Mouse (Mus musculus) neural tube, embryonic 14.5 days (tissue): ENCODE data around the gene Nedd8. TPM values are rescaled to one million over a fixed set of nuclear protein-coding genes. Genes with fewer than 3 reads are reported as not detected.

ENCODE experiments used
- ATAC-seq: fragments of 200-750 bp; cut with Nextera tagmentation; 2 replicates; pipeline ENCODE4 v1.8.0; 2017; ENCODE audit warnings: low read depth, mild to moderate bottlenecking, moderate TSS enrichment, moderate library complexity
- H3K27ac ChIP-seq: fragments of 300-500 bp; sonication (generic); 2 replicates; pipeline ENCODE4 v1.5.1; 2014; ENCODE audit warnings: low read depth, mild to moderate bottlenecking, control low read depth, low read length, moderate library complexity, mixed read lengths
- H3K27me3 ChIP-seq: fragments of 300-500 bp; sonication (generic); 2 replicates; pipeline ENCODE4 v1.6.1; 2014; ENCODE audit warnings: low read length; ENCODE audit not compliant: control insufficient read depth, insufficient read depth
- H3K36me3 ChIP-seq: fragments of 300-500 bp; sonication (generic); 2 replicates; pipeline ENCODE4 v1.6.1; 2014; ENCODE audit warnings: low read length, mixed read lengths; ENCODE audit not compliant: control insufficient read depth, insufficient read depth
- H3K4me1 ChIP-seq: fragments of 300-500 bp; sonication (generic); 2 replicates; pipeline ENCODE4 v1.6.1; 2014; ENCODE audit warnings: low read length; ENCODE audit not compliant: control insufficient read depth, insufficient read depth
- H3K4me2 ChIP-seq: fragments of 300-500 bp; sonication (generic); 2 replicates; pipeline ENCODE4 v1.6.1; 2014; ENCODE audit warnings: mild to moderate bottlenecking, low read depth, low read length, control low read depth
- H3K4me3 ChIP-seq: fragments of 300-500 bp; sonication (generic); 2 replicates; pipeline ENCODE4 v1.5.1; 2014; ENCODE audit warnings: low read depth, low read length, control low read depth, mixed read lengths
- H3K9ac ChIP-seq: fragments of 300-500 bp; sonication (generic); replicated peaks from 2 replicates; pipeline ENCODE4 v1.6.1; 2014; ENCODE audit warnings: low read depth, mild to moderate bottlenecking, control low read depth, low read length, mixed read lengths
- H3K9me3 ChIP-seq: fragments of 300-500 bp; sonication (generic); 2 replicates; pipeline ENCODE4 v1.6.1; 2016; ENCODE audit warnings: low read length; ENCODE audit not compliant: control insufficient read depth
- WGBS: fragments of 180-500 bp; shearing (Covaris S2); extraction: QIAGEN DNeasy Blood & Tissue Kit; methylation state at CpG from one replicate; pipeline ENCODE4 v1.1.7; 2014; 5-methylcytosine and 5-hydroxymethylcytosine counted together
- polyA plus RNA-seq: library from polyadenylated mRNA; unstranded; fragments of >200 nt; fragmentation: Nextera tagmentation; extraction: Ambion mirVana; gene quantifications from 2 replicates; pipeline ENCODE4 v1.2.1, GENCODE M21; 2014

Gene Nedd8
- polyA plus RNA-seq, 1 experiment from 2014 or later, result 603 TPM

DNA sequence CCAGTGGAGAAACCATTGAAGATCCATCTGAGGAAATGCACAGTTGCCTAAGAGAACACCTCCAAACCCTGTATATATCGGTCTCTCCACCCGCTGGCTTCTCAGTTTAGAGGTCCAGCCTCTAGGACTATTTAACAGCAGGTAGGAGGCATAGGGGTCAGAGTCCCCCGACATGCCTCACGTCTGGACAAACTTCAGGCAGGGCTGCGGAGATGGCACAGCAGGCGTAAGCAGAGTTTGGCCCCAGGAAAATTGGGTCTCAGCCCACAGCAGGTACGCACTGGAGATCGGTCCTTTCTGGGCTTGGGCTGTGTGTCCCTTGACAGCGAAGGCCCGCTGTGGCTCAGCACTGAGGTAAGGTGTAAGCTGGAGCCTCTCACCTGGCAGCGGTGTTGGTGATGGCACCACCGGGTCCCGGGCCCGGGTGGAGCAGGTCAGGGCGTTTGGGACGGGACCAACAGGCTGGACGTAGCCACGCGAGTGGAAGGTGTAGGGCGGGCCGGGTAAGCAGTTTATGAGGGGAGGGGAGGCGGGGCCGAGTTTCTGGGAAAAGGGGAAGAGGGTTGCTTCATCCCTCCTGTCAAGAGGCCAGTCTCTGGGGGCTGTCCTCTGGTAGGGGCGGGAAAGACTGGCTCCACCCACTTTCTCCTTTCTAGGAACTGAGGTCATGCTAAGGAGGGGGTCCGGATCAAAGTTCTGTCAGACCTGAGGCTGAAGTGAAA lies 41.2 kb upstream of the Nedd8 start:
- no peak overlapping the region for H3K4me2 ChIP-seq
- ATAC-seq, result no peak
- H3K4me1 ChIP-seq, result no peaks in the 10 kb centered on the region
- no peaks in the 10 kb centered on the region for H3K9me3 ChIP-seq
- H3K9ac ChIP-seq, result no peak overlapping the region
- H3K4me3 ChIP-seq, result no peak overlapping the region
- no peak overlapping the region for H3K27ac ChIP-seq
- peaks cover 14% of the 10 kb centered on the region; the same call in 1 of the 2 replicates for H3K36me3 ChIP-seq
- 11% methylated on average over 25 of the region's 25 CpGs for WGBS
- 0 out of 2 replicates have a peak, but pooled peaks cover 4% of the 10 kb centered on the region for H3K27me3 ChIP-seq

DNA sequence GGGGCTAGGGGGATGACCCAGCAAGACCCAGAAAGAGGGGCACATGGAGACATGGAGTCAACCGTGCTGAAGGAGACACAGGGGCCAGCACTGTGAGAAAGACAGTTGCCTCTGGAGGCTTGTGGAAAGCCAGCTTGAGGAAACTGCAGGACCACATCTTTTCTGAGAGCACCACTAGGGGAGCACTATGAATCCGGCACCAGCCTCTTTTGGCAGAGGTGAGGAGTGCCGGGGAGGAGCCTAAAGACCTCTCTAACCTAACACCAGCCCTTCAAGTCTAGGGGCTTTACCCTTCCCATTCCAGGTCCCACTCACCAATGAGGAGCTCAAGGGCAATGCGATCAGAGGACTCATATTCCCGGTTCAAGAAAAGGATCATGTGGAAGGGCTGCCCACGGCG lies 39.9 kb upstream of the Nedd8 start:
- no peak overlapping the region for H3K4me2 ChIP-seq
- H3K4me1 ChIP-seq, result no peaks in the 10 kb centered on the region
- no peak overlapping the region for H3K27ac ChIP-seq
- H3K9ac ChIP-seq, result no peak overlapping the region
- H3K9me3 ChIP-seq, result no peaks in the 10 kb centered on the region
- peaks cover 3% of the 10 kb centered on the region; the same call in 1 of the 2 replicates for H3K36me3 ChIP-seq
- H3K27me3 ChIP-seq, result 0 out of 2 replicates have a peak, but pooled peaks cover 4% of the 10 kb centered on the region
- no peak overlapping the region for H3K4me3 ChIP-seq
- 85% methylated on average over 7 of the region's 7 CpGs for WGBS
- no peak for ATAC-seq

DNA sequence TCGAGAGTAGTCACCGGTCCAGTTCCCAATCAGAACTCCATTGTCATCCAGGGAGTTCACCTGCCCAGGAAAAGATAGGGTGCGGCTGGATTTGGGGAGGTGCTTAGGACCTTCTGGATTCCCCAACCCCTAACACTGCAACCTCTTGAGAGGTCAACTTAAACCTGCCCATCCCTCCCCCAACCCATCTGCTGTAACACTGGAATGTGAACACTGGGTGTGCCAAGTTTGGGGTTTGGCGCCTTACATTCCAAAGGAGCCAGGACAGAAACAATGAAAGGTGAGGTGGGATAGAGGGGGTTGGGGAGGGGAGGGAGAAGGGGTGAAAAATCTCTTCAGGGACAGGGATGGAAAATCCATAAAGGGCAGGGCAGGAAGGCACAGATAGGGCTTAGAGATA lies 37.6 kb upstream of the Nedd8 start:
- no peak overlapping the region for H3K27ac ChIP-seq
- 0 out of 2 replicates have a peak, but pooled peaks cover 4% of the 10 kb centered on the region for H3K27me3 ChIP-seq
- no peaks in the 10 kb centered on the region for H3K36me3 ChIP-seq
- H3K4me1 ChIP-seq, result no peaks in the 10 kb centered on the region
- WGBS, result 92% methylated on average over 4 of the region's 4 CpGs
- no peak overlapping the region for H3K9ac ChIP-seq
- no peak overlapping the region for H3K4me2 ChIP-seq
- no peak for ATAC-seq
- no peak overlapping the region for H3K4me3 ChIP-seq
- no peaks in the 10 kb centered on the region for H3K9me3 ChIP-seq

DNA sequence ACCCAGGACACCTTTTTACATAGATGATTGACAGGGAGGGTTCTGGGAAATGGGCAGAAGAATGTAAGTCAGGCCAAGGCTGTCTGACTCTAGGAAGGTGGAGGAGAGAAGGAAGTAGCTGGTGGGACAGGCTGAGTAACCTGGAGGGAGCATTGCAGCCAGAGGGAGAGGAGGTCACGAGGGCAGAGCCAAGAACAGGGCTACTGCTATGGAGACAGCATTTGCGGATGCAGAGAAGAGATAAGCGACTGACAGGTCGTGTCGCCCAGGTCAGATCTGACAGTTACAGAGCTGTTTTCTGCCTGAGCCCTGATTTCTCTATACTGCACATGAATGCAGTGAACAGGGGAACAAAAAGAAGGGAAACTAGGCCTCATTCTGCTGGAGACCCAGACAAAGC lies 35.5 kb upstream of the Nedd8 start:
- no peak for ATAC-seq
- H3K4me2 ChIP-seq, result no peak overlapping the region
- H3K36me3 ChIP-seq, result no peaks in the 10 kb centered on the region
- H3K4me1 ChIP-seq, result no peaks in the 10 kb centered on the region
- H3K9me3 ChIP-seq, result no peaks in the 10 kb centered on the region
- H3K9ac ChIP-seq, result no peak overlapping the region
- H3K27ac ChIP-seq, result no peak overlapping the region
- H3K27me3 ChIP-seq, result no peaks in the 10 kb centered on the region
- H3K4me3 ChIP-seq, result no peak overlapping the region
- 84% methylated on average over 5 of the region's 5 CpGs for WGBS

DNA sequence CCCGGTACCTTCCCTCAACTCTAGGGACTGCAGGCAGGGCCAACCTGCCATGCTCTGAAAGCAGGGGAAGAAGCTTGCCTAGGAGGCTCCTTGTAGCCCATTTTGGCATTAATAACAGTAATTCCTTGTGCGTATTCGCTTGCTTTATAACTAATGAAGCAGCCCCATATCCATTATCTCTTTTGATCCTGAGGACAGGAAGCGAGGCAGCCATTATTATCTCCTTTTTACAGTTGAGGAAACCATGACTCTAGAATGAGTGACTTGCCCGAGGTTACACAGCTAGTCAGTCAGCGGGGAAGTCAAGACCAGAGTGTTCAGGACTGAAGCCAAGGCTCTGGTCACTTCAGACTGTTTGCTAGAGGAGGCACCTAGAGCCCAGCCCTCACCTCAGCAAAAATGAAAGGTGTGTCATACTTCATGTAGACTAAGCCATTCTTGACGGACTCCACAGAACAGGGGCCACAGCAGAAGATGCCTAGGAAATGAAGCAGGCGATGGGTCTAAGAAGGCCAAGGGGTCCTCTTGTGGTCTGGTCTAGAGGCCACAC lies 34.2 kb upstream of the Nedd8 start:
- ATAC-seq, result no peak
- no peaks in the 10 kb centered on the region for H3K27me3 ChIP-seq
- no peak overlapping the region for H3K27ac ChIP-seq
- no peaks in the 10 kb centered on the region for H3K4me1 ChIP-seq
- 92% methylated on average over 8 of the region's 8 CpGs for WGBS
- H3K36me3 ChIP-seq, result no peaks in the 10 kb centered on the region
- H3K4me2 ChIP-seq, result no peak overlapping the region
- no peak overlapping the region for H3K9ac ChIP-seq
- H3K4me3 ChIP-seq, result no peak overlapping the region
- H3K9me3 ChIP-seq, result no peaks in the 10 kb centered on the region

DNA sequence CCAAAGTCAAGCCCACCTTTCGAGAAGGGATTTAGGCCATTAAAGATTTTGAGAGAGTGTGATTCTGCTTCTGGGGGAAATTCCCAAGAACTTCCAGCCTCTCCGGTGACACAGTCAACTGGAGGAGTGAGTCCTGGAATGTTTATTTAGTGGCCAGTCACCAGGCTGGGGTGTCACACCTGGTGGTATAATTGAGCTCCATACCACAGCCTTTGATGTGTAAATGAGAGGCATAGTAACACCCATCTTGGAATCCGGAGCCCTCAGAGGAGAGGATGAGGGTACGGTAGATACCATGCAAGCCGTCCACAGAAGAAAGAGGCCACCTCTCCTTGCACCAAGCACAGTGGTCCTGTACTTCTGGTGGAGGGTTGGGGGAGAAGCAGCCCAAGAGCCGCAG lies 30.8 kb upstream of the Nedd8 start:
- Histone ChIP-seq H3K9ac (no peak overlapping the region), H3K9me3 (no peaks in the 10 kb centered on the region), H3K27me3 (no peaks in the 10 kb centered on the region), H3K4me2 (no peak overlapping the region), H3K36me3 (no peaks in the 10 kb centered on the region), H3K4me1 (no peaks in the 10 kb centered on the region), H3K27ac (no peak overlapping the region), H3K4me3 (no peak overlapping the region)
- 62% methylated on average over 6 of the region's 6 CpGs for WGBS
- ATAC-seq, result no peak

DNA sequence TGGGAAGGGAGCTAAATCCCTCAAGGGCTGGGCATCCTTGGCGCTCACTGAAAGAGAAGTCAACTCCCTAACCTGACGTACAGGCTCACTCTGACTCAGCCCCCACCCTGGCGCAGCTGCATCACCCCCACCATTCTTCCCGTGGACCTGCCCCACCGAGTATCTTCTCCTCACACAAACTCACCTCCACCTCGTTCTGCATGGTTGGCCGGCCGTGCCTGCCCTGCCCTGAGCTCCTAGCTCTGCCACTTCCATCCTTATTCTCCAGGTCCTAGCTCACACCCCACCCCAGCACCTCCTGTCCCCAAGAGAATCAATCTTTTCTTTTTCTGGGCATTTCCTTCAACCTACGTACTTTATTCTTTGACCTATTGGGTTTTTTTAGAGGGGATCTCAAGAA lies 29.2 kb upstream of the Nedd8 start:
- Histone ChIP-seq H3K4me2 (no peak overlapping the region), H3K36me3 (no peaks in the 10 kb centered on the region), H3K27me3 (no peaks in the 10 kb centered on the region), H3K4me3 (no peak overlapping the region), H3K4me1 (no peaks in the 10 kb centered on the region), H3K27ac (no peak overlapping the region), H3K9ac (no peak overlapping the region), H3K9me3 (no peaks in the 10 kb centered on the region)
- WGBS, result 75% methylated on average over 9 of the region's 9 CpGs
- no peak for ATAC-seq

DNA sequence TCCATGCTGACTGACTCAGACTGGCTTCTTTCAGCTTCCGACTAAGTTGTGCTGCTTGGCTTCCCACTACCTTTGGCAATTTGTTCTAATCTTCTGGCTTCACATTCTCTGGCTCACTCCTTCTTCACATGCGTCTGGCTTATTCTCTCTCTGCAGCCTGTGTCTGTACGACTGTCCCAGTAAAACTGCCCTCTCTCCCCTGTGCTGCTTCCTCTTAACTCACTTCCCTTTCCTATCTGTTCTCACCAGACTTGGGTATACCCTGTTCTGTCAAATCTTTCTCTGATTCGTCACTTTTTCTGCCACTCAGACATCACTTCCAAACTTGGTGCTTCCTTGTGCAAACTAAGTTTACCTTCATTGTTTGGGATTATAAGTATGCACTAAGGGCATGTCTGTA lies 25.3 kb upstream of the Nedd8 start:
- Histone ChIP-seq H3K9ac (no peak overlapping the region), H3K27me3 (no peaks in the 10 kb centered on the region), H3K9me3 (no peaks in the 10 kb centered on the region), H3K36me3 (no peaks in the 10 kb centered on the region), H3K27ac (no peak overlapping the region), H3K4me2 (no peak overlapping the region), H3K4me3 (no peak overlapping the region), H3K4me1 (no peaks in the 10 kb centered on the region)
- WGBS, result 87% methylated on average over 4 of the region's 4 CpGs
- ATAC-seq, result no peak

DNA sequence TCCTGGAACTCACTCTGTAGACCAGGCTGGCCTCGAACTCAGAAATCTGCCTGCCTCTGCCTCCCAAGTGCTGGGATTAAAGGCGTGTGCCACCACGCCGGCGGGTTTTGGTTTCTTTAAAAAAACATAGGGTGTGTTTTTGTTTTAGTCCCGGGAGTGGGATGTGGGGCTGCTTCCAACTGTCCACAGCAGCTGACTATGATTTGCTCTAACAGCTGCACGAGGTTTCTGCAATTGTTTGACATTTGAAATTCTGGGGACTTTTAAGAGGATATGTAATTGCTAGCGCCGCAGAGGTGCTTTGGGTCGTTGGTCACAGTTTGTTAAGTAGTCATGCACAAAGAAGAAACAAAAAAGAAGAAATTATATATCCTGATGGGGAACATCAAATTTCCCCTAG lies 17.5 kb upstream of the Nedd8 start:
- 86% methylated on average over 10 of the region's 10 CpGs for WGBS
- Histone ChIP-seq H3K27me3 (no peaks in the 10 kb centered on the region), H3K27ac (no peak overlapping the region)

More for the DNA sequence above, 17.5 kb upstream of the Nedd8 start:
- no peaks in the 10 kb centered on the region for H3K36me3 ChIP-seq
- H3K4me3 ChIP-seq, result no peak overlapping the region
- H3K4me2 ChIP-seq, result no peak overlapping the region
- no peaks in the 10 kb centered on the region for H3K9me3 ChIP-seq
- ATAC-seq, result no peak
- H3K9ac ChIP-seq, result no peak overlapping the region
- no peaks in the 10 kb centered on the region for H3K4me1 ChIP-seq
